Mouse (Mus musculus): ENCODE measurements around the gene Abcc3. TPM values are rescaled to one million over a fixed set of nuclear protein-coding genes. Genes with fewer than 3 reads are reported as not detected.
A peak's percentile ranks its signal among the peaks of the same experiment; 100 is the strongest.

Gene Abcc3
- polyA plus RNA-seq, 1 experiment: 0.64 TPM

DNA sequence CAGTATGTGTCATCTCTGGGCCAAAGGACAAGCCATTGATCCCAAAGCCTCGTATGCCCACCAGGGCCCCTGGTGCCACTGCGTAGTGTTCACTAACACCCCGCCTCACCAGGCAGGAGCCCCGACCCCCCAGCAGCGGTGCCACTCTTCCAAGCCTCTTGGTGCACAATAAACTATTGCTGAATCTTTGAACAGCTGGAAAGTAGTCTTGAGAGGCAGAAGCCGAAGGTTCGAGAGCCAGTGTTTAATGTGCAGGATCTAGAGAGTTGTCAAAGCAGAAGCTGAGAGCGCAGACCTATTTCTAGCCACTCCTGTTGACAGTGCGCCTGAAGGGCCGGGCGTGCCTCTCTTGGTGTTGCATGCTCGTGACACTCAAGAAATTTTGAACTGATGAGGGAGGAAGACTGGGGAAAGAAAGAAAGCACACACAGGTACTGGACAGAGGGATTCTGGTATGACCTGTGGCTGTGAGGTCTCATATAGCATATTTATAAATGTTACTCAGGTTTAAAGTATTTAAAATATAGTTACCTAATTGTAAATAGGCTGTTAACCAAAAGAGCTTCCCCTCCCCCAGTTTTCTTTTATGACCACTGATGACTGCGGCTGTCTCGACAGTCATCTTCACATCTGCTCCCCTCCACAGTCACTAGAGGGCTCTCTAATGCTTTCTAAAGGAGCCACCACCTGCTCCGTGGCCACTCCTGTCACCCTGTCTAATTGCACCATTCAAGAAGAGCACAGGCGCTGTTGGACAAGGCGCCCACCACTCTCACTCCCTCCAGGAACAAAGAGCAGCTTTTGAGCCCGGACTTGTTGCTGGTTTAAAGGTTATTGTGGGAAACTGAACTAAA lies 52.8 kb downstream of the Abcc3 start:
- no peak overlapping the region for H3K4me3 ChIP-seq (replicated peaks; ENCODE audit: insufficient read depth, low read depth, low read length)
- H3K27me3 ChIP-seq (ENCODE audit: control insufficient read depth, insufficient read depth, low read length): no peaks in the 10 kb centered on the region
- peaks cover 24% of the 10 kb centered on the region for H3K4me1 ChIP-seq (ENCODE audit: control insufficient read depth, insufficient read depth, low read length)
- DNase-seq: peak; percentile 62 to 75
- TF ChIP-seq POLR2A (IDR thresholded peaks at IDR 0.05; ENCODE audit: borderline replicate concordance, insufficient read depth, low read length) (no peak), CTCF (IDR thresholded peaks at IDR 0.05; ENCODE audit: borderline replicate concordance, insufficient read depth, low read depth, low read length) (peak; percentile 82)
- WGBS: 50% methylated on average over 18 of the region's 18 CpGs
- no peak overlapping the region for H3K27ac ChIP-seq (ENCODE audit: insufficient read depth, low read length)

DNA sequence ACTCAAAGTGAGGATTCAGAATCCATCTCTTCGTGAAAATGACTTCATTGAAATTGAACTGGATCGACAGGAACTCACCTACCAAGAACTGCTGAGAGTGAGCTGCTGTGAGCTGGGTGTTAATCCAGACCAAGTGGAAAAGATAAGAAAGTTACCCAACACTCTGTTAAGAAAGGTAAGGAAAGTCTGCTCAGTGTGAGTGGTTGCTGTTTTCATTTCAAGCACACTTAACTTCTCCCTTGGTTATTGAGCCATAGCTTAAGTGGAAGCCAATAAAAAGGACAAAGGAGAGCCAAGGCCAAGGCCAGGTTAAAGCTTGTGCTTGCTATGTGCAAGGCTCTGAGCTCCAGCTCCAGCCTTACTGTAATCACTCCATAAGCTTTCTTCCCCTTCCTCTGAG lies 54.5 kb downstream of the Abcc3 start:
- no peak for DNase-seq

DNA sequence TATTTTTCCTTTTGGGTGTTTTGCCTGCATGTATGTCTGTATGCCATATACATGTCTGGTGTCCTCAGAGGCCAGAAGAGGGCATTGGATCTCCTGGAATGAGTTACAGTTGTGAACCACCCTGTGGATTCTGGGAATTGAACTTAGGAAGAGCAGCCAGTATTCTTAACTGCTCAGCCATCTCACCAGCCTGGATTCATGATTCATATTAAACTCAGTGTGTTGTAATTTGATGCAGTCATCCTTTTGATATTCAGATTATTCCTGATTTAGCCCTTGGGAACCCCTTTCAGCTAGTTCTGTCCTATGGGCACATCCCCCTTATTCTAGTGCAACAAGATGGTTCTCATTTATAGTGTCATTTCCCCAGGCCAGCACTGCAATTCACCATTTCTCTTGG lies 56.2 kb downstream of the Abcc3 start:
- no peak overlapping the region for H3K27ac ChIP-seq (ENCODE audit: insufficient read depth, low read length)
- peaks cover 3% of the 10 kb centered on the region; the same call in 1 of the 2 replicates for H3K4me1 ChIP-seq (ENCODE audit: control insufficient read depth, insufficient read depth, low read length)
- TF ChIP-seq POLR2A (IDR thresholded peaks at IDR 0.05; ENCODE audit: borderline replicate concordance, insufficient read depth, low read length) (no peak), CTCF (IDR thresholded peaks at IDR 0.05; ENCODE audit: borderline replicate concordance, insufficient read depth, low read depth, low read length) (no peak)
- DNase-seq: no peak
- H3K27me3 ChIP-seq (ENCODE audit: control insufficient read depth, insufficient read depth, low read length): no peaks in the 10 kb centered on the region
- no peak overlapping the region for H3K4me3 ChIP-seq (replicated peaks; ENCODE audit: insufficient read depth, low read depth, low read length)

More for the DNA sequence above, 54.5 kb downstream of the Abcc3 start:
- no peak overlapping the region for H3K27ac ChIP-seq (ENCODE audit: insufficient read depth, low read length)
- peaks cover 10% of the 10 kb centered on the region; the same call in 1 of the 2 replicates for H3K4me1 ChIP-seq (ENCODE audit: control insufficient read depth, insufficient read depth, low read length)
- no peak overlapping the region for H3K4me3 ChIP-seq (replicated peaks; ENCODE audit: insufficient read depth, low read depth, low read length)
- WGBS: 89% methylated on average over 2 of the region's 2 CpGs
- H3K27me3 ChIP-seq (ENCODE audit: control insufficient read depth, insufficient read depth, low read length): no peaks in the 10 kb centered on the region
- TF ChIP-seq POLR2A (IDR thresholded peaks at IDR 0.05; ENCODE audit: borderline replicate concordance, insufficient read depth, low read length) (no peak), CTCF (IDR thresholded peaks at IDR 0.05; ENCODE audit: borderline replicate concordance, insufficient read depth, low read depth, low read length) (no peak)

DNA sequence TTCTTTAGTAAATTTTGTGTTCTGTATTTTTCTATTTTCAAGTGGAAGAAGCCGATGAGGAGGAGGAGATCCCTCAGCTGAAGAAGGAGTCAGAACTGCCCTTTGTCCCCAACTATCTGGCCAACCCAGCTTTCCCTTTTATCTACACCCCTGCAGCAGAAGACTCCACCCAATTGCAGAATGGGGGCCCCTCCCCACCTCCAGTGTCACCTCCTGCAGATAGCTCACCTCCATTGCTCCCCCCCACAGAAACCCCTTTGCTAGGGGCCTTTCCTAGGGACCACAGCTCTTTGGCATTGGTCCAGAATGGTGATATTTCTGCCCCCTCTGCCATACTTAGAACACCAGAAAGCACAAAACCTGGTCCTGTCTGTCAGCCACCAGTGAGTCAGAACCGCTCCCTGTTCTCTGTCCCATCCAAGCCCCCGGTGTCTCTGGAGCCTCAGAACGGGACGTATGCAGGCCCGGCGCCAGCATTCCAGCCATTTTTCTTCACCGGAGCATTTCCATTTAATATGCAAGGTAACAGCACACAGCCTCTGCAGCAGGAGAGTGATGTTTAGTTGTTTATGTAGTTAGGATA lies 58.3 kb downstream of the Abcc3 start:
- no peaks in the 10 kb centered on the region for H3K27me3 ChIP-seq (ENCODE audit: control insufficient read depth, insufficient read depth, low read length)
- H3K4me3 ChIP-seq (replicated peaks; ENCODE audit: insufficient read depth, low read depth, low read length): no peak overlapping the region
- 66% methylated on average over 8 of the region's 8 CpGs for WGBS
- TF ChIP-seq POLR2A (IDR thresholded peaks at IDR 0.05; ENCODE audit: borderline replicate concordance, insufficient read depth, low read length) (no peak), CTCF (IDR thresholded peaks at IDR 0.05; ENCODE audit: borderline replicate concordance, insufficient read depth, low read depth, low read length) (no peak)
- no peak for DNase-seq
- peaks cover 8% of the 10 kb centered on the region; the same call in 1 of the 2 replicates for H3K4me1 ChIP-seq (ENCODE audit: control insufficient read depth, insufficient read depth, low read length)
- no peak overlapping the region for H3K27ac ChIP-seq (ENCODE audit: insufficient read depth, low read length)

DNA sequence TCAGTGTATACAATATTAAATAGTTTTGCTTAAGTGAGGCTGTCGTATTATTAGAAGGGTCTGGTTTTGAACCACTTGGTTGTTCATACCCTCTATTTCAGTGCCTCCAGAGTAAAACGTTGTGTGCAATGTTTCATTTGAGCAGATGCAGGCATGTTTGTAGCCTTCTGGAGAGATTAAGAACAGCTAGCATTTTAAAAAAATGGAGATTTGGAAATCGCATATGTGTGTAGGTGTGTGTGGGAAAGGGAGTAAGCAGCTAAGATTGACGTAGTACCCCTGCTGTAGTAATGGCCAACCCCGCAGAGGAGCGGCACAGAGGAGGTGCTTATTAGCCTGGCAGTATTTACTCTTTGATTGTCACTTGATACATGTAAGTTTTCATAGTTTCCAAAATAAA lies 60.1 kb downstream of the Abcc3 start:
- DNase-seq: no peak
- Histone ChIP-seq H3K4me3 (replicated peaks; ENCODE audit: insufficient read depth, low read depth, low read length) (no peak overlapping the region), H3K27me3 (ENCODE audit: control insufficient read depth, insufficient read depth, low read length) (no peaks in the 10 kb centered on the region), H3K4me1 (ENCODE audit: control insufficient read depth, insufficient read depth, low read length) (peaks cover 8% of the 10 kb centered on the region; the same call in 1 of the 2 replicates), H3K27ac (ENCODE audit: insufficient read depth, low read length) (no peak overlapping the region)
- TF ChIP-seq POLR2A (IDR thresholded peaks at IDR 0.05; ENCODE audit: borderline replicate concordance, insufficient read depth, low read length) (no peak), CTCF (IDR thresholded peaks at IDR 0.05; ENCODE audit: borderline replicate concordance, insufficient read depth, low read depth, low read length) (no peak)
- 70% methylated on average over 6 of the region's 6 CpGs for WGBS

DNA sequence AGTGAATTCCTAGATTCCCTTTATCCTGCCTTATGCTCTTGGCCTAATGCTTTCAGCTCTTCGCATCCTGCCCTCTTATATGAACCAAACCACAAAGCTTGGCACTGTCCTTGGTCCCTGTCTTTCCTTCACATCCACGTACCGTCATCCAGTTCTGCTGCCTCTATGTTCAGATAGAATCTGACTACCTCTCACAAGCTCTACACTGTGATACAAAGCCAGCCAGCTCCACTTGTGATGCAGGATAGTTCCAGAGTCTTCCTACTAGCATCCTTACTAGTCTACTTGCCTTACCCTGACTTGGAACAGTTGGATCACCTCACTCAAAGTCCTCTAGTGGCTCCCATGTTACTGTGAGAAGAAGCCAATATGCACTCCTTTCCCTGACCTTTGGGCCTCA lies 62.6 kb downstream of the Abcc3 start:
- peak overlapping the region; percentile 46; the same call in 1 of the 2 replicates for H3K27ac ChIP-seq (ENCODE audit: insufficient read depth, low read length)
- no peaks in the 10 kb centered on the region for H3K27me3 ChIP-seq (ENCODE audit: control insufficient read depth, insufficient read depth, low read length)
- peak overlapping the region; percentile 26 for H3K4me3 ChIP-seq (replicated peaks; ENCODE audit: insufficient read depth, low read depth, low read length)
- TF ChIP-seq POLR2A (IDR thresholded peaks at IDR 0.05; ENCODE audit: borderline replicate concordance, insufficient read depth, low read length) (no peak), CTCF (IDR thresholded peaks at IDR 0.05; ENCODE audit: borderline replicate concordance, insufficient read depth, low read depth, low read length) (no peak)
- WGBS: 29% methylated on average over 3 of the region's 3 CpGs
- peaks cover 12% of the 10 kb centered on the region; the same call in 1 of the 2 replicates for H3K4me1 ChIP-seq (ENCODE audit: control insufficient read depth, insufficient read depth, low read length)
- DNase-seq: no peak

DNA sequence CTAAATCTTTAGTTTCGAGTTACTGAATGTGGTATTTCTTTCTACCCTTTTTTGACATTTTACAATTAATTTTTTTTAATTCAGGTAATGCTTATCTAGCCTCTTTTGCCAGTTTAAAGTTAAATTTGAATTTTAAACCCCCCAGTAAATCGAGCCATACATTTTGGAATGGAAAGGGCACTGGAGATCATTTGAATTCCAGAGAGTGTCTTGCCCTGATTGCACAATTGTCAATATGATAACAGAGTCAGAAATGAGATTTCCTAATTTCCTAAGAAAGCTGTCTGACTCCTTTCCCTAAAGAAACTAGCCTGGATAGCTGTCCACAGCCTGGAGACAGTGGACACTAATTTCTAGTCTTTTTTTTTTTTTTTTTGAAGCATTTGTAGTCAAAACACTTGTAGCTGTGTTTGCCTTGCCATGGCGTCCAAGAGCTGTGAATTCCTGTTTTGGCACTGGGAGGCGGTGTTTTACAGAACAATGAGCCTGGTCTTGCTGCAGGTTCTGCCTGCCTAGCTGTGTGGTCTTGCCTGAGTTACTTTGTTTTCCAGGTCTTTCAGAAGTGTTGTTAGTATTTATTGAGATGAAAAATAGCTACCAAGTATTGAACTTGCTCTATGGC lies 63.4 kb downstream of the Abcc3 start:
- peak; percentile 71 to 81 for DNase-seq
- no peak for TF ChIP-seq POLR2A (IDR thresholded peaks at IDR 0.05; ENCODE audit: borderline replicate concordance, insufficient read depth, low read length)
- peak; percentile 68; the same call in 1 of the 2 replicates for TF ChIP-seq CTCF (IDR thresholded peaks at IDR 0.05; ENCODE audit: borderline replicate concordance, insufficient read depth, low read depth, low read length)
- peak overlapping the region; percentile 32 for H3K4me3 ChIP-seq (replicated peaks; ENCODE audit: insufficient read depth, low read depth, low read length)
- WGBS: 23% methylated on average over 4 of the region's 4 CpGs
- no peak overlapping the region for H3K27ac ChIP-seq (ENCODE audit: insufficient read depth, low read length)
- peaks cover 12% of the 10 kb centered on the region; the same call in 1 of the 2 replicates for H3K4me1 ChIP-seq (ENCODE audit: control insufficient read depth, insufficient read depth, low read length)
- no peaks in the 10 kb centered on the region for H3K27me3 ChIP-seq (ENCODE audit: control insufficient read depth, insufficient read depth, low read length)
